Mouse (Mus musculus): ENCODE measurements around the gene Grin2d. TPM values are rescaled to one million over a fixed set of nuclear protein-coding genes. Genes with fewer than 3 reads are reported as not detected.

The Grin2d gene
- polyA plus RNA-seq, 1 experiment from 2014 or later, result 1.5 TPM

DNA sequence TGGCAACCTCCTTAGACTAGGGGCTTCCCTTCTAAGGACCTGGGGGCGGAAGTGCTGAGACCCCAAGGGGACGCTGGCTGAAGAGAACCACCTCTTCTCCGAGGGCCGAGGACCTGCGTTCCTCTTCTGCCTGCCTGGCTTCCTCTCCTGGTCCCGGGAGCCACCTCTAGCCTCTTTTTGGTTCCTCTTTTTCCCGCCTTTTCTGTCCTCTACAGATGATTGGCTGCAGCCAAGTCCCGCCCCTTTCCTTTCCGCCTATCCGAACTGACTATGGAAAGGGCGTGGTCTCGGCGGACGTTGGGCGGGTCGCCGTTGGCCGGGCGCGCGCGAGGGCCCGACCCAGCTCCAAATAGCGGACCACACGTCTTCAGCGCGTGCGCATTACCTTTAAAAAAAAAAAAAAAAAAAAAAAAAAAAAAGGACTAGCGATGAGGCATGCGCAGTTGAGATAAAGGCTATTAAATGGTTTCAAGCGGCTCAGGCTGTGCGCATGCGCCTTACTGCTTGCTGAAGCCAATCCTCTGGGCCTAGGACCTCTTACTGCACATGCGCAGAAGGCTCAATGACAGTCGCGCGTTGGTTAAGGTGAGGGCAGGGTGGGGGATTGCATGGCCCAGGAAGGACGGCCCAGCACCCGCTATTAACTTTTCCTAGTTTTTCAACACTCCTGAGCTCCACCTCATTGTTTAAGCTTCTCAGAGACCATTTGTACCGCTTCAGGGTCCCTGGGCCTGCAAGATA, 18.5 kb upstream of the Grin2d start, which contains the start of the genes Syngr4 and Tmem143:
Gene Syngr4 (minus strand): TSS at position 198 of the 741 bp plus-strand sequence.
Gene Tmem143 (plus strand): TSS at position 425 of the 741 bp plus-strand sequence.
- Histone ChIP-seq H3K4me1 (replicated peaks) (peaks cover 12% of the 10 kb centered on the region), H3K4me3 (peak within 1 kb of the TSS; percentile 52), H3K9me3 (no peaks in the 10 kb centered on the region), H3K36me3 (no peaks in the 10 kb centered on the region), H3K4me2 (peak within 1 kb of the TSS; percentile 97), H3K9ac (peak within 1 kb of the TSS; percentile 79), H3K27ac (peak within 1 kb of the TSS; percentile 85), H3K27me3 (peaks cover 5% of the 10 kb centered on the region)
- peak; percentile 91 for ATAC-seq (ENCODE audit: low FRiP score)
- WGBS, result under 1% methylated on average over 40 of the region's 40 CpGs

GRCm38 (mm10) chr7:45895931-45896516, 17.8 kb upstream of the Grin2d start:
- Histone ChIP-seq H3K4me3 (peak overlapping the region; percentile 52), H3K9ac (no peak overlapping the region), H3K27ac (no peak overlapping the region), H3K4me1 (replicated peaks) (peaks cover 12% of the 10 kb centered on the region), H3K4me2 (peak overlapping the region; percentile 42), H3K27me3 (peaks cover 5% of the 10 kb centered on the region), H3K9me3 (no peaks in the 10 kb centered on the region), H3K36me3 (no peaks in the 10 kb centered on the region)
- peak; percentile 40 for ATAC-seq (ENCODE audit: low FRiP score)
- WGBS, result 84% methylated on average over 6 of the region's 6 CpGs

- Histone ChIP-seq H3K27ac (no peak overlapping the region), H3K9me3 (no peaks in the 10 kb centered on the region), H3K4me3 (no peak overlapping the region), H3K36me3 (no peaks in the 10 kb centered on the region), H3K9ac (no peak overlapping the region), H3K27me3 (peaks cover 5% of the 10 kb centered on the region), H3K4me1 (replicated peaks) (peaks cover 7% of the 10 kb centered on the region), H3K4me2 (no peak overlapping the region)
- no peak for ATAC-seq (ENCODE audit: low FRiP score)
- WGBS, result 72% methylated on average over 2 of the region's 2 CpGs
These were observed 14.5 kb upstream of the Grin2d start for GRCm38 (mm10) chr7:45892651-45893050.

DNA sequence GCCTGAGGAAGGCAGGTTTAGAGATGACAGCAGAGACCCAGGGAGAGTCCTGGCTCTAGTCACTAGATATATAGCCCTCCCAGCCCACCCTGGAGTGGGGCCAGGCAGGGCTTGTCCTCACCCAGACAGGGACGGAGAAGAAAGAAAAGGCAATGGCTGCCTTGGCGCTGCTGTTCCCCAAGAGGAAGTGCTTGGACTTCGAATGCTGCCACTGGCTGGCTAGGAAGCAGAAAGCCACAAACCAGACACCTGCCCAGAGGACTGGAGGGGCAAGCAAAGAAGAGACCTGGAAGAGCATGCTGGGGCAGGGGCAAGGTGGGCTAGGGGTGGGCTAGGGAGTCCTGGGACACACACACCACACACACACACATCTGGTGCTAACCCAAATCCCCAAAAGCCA, 9.1 kb upstream of the Grin2d start:
- Histone ChIP-seq H3K36me3 (peaks cover 31% of the 10 kb centered on the region), H3K4me3 (no peak overlapping the region), H3K4me2 (no peak overlapping the region), H3K27ac (no peak overlapping the region; the same call in 1 of the 2 replicates), H3K27me3 (no peaks in the 10 kb centered on the region), H3K4me1 (replicated peaks) (no peaks in the 10 kb centered on the region), H3K9ac (0 out of 2 replicates have a peak overlapping the region, but pooled peaks have one; percentile 13), H3K9me3 (no peaks in the 10 kb centered on the region)
- WGBS, result 73% methylated on average over 3 of the region's 3 CpGs
- no peak for ATAC-seq (ENCODE audit: low FRiP score)

DNA sequence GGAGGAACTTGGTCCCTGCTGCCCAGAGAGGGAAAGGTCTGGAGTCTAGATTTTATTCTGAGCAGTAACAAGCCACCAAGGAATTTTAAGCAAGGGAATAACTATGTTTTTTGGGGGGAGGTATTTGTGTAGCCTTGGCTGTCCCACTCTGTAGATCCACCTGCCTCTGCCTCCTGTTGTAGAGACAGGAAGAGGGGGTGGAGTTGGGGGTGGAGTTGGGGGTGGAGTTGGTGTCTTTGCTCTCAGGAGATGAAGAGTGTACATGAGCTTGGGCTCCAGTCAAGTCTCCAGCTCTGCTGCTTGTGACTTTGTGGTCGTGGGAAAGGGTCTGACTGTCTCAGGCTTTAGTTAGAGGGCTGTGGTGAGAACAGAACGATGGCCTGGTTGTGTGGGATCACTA, 2.8 kb upstream of the Grin2d start:
- ATAC-seq (ENCODE audit: low FRiP score), result no peak
- WGBS, result 100% methylated on average over 2 of the region's 2 CpGs
- H3K27me3 ChIP-seq, result no peaks in the 10 kb centered on the region
- H3K36me3 ChIP-seq, result peaks cover 92% of the 10 kb centered on the region
- H3K4me3 ChIP-seq, result no peak overlapping the region
- H3K27ac ChIP-seq, result no peak overlapping the region
- H3K9me3 ChIP-seq, result no peaks in the 10 kb centered on the region
- H3K4me1 ChIP-seq (replicated peaks), result no peaks in the 10 kb centered on the region
- no peak overlapping the region for H3K9ac ChIP-seq
- H3K4me2 ChIP-seq, result no peak overlapping the region

DNA sequence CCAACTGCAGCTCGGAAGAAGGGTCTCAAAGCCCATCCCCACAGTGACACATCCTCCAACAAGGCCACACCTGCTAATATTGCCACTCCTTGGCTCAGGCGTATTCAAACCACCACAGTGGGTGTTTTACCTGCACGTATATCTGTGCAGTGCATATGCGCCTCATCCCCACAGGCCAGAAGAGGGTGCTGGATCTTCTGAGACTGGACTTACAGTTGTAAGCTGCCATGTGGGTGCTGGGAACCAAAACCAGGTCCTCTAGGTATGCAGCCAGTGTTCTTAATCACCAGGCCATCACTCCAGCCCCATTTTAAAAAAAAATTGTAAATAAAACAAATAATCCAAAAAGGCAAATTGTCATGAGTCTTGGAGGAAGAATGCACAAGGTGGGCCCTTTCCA, 2.4 kb upstream of the Grin2d start:
- Histone ChIP-seq H3K27me3 (no peaks in the 10 kb centered on the region), H3K9me3 (no peaks in the 10 kb centered on the region), H3K9ac (no peak overlapping the region), H3K4me1 (replicated peaks) (no peaks in the 10 kb centered on the region), H3K27ac (no peak overlapping the region; the same call in 1 of the 2 replicates), H3K36me3 (peaks cover 97% of the 10 kb centered on the region), H3K4me3 (no peak overlapping the region), H3K4me2 (no peak overlapping the region)
- WGBS, result 97% methylated on average over 4 of the region's 4 CpGs
- ATAC-seq (ENCODE audit: low FRiP score), result no peak

GRCm38 (mm10) chr7:45876895-45877294, 1.3 kb downstream of the Grin2d start:
- no peak overlapping the region for H3K9ac ChIP-seq
- peaks cover 20% of the 10 kb centered on the region for H3K4me1 ChIP-seq (replicated peaks)
- no peak for ATAC-seq (ENCODE audit: low FRiP score)
- no peak overlapping the region for H3K27ac ChIP-seq
- peaks cover 76% of the 10 kb centered on the region for H3K36me3 ChIP-seq
- no peak overlapping the region for H3K4me3 ChIP-seq
- H3K27me3 ChIP-seq, result no peaks in the 10 kb centered on the region
- no peaks in the 10 kb centered on the region for H3K9me3 ChIP-seq
- no peak overlapping the region for H3K4me2 ChIP-seq
- 96% methylated on average over 7 of the region's 7 CpGs for WGBS

GRCm38 (mm10) chr7:45873061-45873947, 4.9 kb downstream of the Grin2d start:
- Histone ChIP-seq H3K27ac (peak overlapping the region; percentile 89), H3K4me3 (peak overlapping the region; percentile 68)
- WGBS, result 3% methylated on average over 28 of the region's 28 CpGs

DNA sequence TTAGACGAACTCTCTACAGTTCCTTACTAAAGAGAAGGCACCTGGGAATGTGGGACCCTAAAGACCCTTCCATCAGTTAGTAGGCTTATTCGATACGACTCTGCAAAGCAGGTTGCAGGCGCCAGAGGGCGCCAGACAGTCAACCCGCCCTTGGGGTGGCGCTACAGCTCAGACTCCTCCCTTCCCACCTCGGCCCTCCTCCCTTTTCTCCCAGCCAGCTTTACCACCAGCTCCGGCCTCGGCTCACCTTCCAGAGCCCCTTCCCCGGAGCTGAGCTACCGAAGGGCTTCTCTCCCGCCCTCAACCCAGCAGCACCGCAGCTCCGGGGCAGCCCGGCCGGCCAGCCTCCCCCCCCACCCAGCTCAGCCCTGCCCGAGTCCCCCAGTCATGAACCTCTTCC, 5.6 kb downstream of the Grin2d start, which contains the start of gene Kdelr1:
Gene Kdelr1 (plus strand): TSS at position 149 of the 400 bp plus-strand sequence.
- H3K36me3 ChIP-seq, result peaks cover 34% of the 10 kb centered on the region
- peaks cover 38% of the 10 kb centered on the region for H3K27me3 ChIP-seq
- H3K4me3 ChIP-seq, result peak within 1 kb of the TSS; percentile 68
- H3K9me3 ChIP-seq, result no peaks in the 10 kb centered on the region
- peak; percentile 63 for ATAC-seq (ENCODE audit: low FRiP score)
- WGBS, result under 1% methylated on average over 18 of the region's 18 CpGs
- peak within 1 kb of the TSS; percentile 98 for H3K9ac ChIP-seq
- H3K4me1 ChIP-seq (replicated peaks), result peaks cover 60% of the 10 kb centered on the region
- H3K27ac ChIP-seq, result peak within 1 kb of the TSS; percentile 89
- peak within 1 kb of the TSS; percentile 83 for H3K4me2 ChIP-seq

More at GRCm38 (mm10) chr7:45873061-45873947, 4.9 kb downstream of the Grin2d start:
- H3K4me1 ChIP-seq (replicated peaks), result peaks cover 53% of the 10 kb centered on the region
- H3K9ac ChIP-seq, result peak overlapping the region; percentile 98
- peaks cover 40% of the 10 kb centered on the region for H3K36me3 ChIP-seq
- H3K9me3 ChIP-seq, result no peaks in the 10 kb centered on the region
- H3K4me2 ChIP-seq, result peak overlapping the region; percentile 83
- peaks cover 31% of the 10 kb centered on the region for H3K27me3 ChIP-seq
- peak; percentile 26 for ATAC-seq (ENCODE audit: low FRiP score)

DNA sequence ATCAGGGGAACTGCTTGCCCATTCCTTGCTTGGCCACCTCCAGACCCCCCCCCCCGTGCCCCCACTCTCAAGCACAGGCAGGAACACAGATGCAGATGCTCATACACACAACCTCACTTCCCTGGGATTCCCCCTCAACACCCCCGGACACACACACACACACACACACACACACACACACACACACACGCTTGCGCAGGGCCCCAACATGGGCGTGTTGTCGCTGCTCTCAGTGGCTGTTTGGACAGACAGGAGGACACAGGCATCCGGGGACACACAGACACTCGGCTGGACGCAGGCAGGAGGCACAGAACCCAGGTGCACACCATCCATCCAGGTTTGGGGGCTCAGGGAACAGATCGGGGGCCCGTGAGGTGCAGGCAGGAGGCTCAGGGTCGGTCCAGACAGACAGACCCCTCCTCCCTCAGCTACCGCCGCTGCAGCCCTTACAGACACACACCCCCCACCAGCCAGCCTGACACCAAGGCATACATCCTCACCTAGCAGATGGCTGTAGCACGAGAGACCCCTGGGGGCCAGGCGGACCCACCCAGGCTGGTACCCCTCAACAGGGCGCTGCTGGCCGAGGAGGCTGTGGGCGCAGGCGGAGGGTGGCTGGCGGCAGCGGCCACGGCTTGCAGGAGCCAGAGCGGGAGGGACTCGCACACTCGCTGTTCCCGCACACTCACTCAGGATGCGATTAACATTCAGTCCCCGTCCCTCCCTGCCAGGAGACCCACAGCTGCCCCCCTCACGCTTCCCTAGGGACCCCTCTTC, 7.7 kb downstream of the Grin2d start:
- Histone ChIP-seq H3K9ac (peak overlapping the region; percentile 81), H3K27ac (peak overlapping the region; percentile 75), H3K9me3 (no peaks in the 10 kb centered on the region), H3K4me1 (replicated peaks) (peaks cover 71% of the 10 kb centered on the region), H3K4me2 (peak overlapping the region; percentile 72), H3K36me3 (peaks cover 13% of the 10 kb centered on the region), H3K4me3 (peak overlapping the region; percentile 48), H3K27me3 (peaks cover 47% of the 10 kb centered on the region)
- no peak for ATAC-seq (ENCODE audit: low FRiP score)
- under 1% methylated on average over 28 of the region's 30 CpGs for WGBS

- Histone ChIP-seq H3K4me2 (peak overlapping the region; percentile 72), H3K36me3 (peaks cover 7% of the 10 kb centered on the region), H3K27ac (peak overlapping the region; percentile 75), H3K9ac (peak overlapping the region; percentile 81), H3K4me3 (peak overlapping the region; percentile 48), H3K27me3 (peaks cover 48% of the 10 kb centered on the region), H3K9me3 (no peaks in the 10 kb centered on the region), H3K4me1 (replicated peaks) (peaks cover 67% of the 10 kb centered on the region)
- no peak for ATAC-seq (ENCODE audit: low FRiP score)
- WGBS, result 6% methylated on average over 14 of the region's 14 CpGs
These were observed 8.4 kb downstream of the Grin2d start for GRCm38 (mm10) chr7:45869787-45870186.

All from hindbrain, embryonic 13.5 days (tissue).